Mouse (Mus musculus): ENCODE results near the gene Scaper.

Scaper gene

DNA sequence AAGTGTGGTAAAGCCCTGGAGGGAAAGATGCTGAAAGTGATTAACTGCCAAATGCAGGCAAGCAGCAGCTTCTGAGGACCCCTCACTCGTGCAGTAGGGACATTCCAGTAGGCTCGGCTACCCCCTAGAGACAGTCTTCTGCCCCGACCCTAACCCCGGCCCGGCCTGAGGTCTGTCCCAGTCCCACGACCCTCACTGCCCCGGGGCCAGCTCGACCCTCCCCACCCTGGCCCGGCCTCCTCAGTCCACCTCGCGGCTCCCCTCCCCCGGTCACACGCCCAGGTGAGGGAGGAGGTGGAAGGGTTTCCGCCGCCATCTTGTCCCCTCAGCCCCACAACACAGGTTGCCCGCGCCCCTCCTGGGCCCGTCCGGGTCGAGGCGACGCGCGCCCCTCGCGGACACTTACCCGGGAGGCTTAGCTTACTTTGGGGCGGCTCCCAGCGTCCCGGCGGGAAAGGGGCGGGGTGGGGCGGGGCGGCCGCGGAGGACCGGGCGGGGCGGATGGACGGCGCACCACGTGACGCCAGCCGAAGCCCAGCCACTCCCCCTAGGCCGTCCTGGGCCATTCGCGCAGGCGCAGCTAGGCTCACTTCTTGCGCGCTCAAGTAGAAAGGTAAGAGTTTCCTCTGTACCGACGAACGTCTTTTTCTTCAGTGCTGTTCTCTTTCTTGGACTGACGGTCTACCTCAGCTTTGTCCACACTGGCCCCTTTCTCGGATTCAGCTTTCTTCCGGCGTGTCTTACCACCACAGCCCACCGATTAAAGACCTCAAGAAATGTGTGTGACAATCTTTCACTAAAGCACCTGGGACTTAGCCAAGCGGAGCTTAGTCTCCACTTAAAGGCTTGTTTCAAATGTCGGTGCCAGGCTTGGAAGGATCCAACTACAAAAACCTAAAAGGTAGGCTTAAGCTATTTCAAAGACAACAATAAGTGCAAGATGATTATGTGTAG lies at the start of gene Scaper:
Gene Scaper, minus strand, starts transcription at position 456 of the 954 bp plus-strand sequence.
- DNase-seq (ENCODE audit: low read depth), result peak; percentile 97

DNA sequence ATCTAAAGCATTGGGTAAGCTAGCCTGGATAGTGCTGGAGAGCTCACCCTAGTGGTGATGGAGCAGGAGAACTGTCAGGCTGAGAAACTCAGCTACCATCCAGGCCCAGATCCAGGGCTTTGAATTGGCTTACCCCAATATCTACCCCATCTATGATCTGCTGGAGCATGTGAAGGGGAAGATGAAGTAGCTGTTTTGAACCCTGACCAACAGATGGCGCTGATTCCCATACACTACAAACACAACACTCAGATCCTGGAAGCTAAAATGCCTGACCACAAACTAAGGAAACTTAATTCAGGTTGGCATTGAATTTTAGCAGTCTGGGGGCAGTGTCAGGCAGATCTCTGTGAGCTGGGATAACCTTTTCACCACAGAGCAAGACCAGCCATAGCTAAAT lies 8.9 kb upstream of the Scaper start:
- peak; percentile 77 for DNase-seq (ENCODE audit: low read depth)

DNA sequence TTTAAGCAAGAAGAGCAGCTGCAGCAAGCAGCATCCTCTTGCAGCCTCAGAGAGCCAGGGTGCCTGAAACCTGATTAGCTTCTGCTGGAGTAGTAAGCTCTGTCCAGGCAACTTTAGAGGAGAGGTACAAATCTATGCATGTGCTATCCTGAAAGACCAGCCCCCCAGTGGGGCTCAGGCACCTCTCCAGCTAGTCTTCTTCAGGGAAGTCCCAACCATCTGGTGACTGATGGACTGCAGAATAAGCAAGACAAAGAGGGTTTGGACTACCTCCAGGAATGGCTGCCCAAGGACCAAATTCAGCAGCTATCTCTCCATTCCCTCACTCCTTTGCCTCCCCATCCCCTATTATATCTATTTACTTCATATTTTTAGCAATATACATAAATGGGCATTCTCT lies 3.4 kb upstream of the Scaper start:
- DNase-seq (ENCODE audit: low read depth), result no peak

DNA sequence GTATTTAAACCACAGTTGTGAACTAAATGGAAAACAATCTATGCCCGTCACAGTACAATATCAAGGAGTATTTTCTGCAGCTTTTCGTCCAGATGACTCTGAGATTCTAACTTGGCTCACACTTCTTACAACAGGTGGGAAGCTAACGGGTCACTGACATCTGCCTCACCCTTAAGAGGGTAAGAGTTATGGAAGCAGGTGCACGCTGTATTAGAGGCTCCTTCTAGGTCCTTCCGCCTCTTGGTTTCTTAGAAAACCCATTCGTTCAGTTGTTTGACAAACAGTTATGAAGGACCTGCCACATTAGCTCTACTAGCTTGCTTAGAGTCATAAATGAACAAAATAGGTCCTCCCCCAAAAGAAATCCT lies 683 bp upstream of the Scaper start:
- no peak for DNase-seq (ENCODE audit: low read depth)

DNA sequence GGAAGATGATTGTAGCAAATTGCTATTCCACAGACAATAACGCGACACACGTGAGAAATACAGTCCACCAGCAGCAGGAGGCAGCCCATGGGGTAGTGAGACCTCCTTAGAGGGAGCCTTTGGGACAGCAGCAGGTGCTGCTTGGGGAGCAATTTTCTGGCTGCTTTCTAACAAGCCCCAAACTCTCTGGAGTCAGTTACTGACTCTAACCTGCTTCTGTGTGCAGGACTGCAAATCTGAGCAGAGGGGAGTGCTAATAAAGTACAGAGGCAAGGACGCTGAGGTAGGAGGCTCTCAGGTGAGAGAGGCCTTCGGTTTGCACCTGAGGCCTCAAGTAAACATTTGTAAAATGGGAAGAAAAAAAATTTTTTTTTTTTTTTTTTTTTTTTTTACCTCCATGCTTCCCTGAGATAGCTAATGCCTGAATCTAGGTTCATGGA lies 675 bp downstream of the Scaper start:
- DNase-seq (ENCODE audit: low read depth), result no peak

DNA sequence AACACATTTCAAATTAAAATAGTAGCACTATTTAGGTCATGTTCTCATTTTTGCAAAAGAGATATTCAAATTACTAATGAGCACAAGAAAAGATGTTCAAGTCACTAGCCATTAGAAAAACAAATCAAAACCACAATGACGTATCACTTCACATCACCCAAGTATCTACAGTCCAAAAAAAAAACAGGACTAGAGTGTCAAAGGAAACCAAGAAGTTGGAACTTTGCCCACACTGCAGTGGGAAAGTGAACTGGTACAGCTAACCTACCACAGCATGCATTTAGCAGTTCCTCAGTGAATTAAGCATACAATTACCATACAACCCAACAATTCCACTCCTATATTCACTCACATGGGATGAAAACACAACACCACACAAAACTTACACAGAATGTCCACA lies 5.4 kb downstream of the Scaper start:
- DNase-seq (ENCODE audit: low read depth), result peak; percentile 9

DNA sequence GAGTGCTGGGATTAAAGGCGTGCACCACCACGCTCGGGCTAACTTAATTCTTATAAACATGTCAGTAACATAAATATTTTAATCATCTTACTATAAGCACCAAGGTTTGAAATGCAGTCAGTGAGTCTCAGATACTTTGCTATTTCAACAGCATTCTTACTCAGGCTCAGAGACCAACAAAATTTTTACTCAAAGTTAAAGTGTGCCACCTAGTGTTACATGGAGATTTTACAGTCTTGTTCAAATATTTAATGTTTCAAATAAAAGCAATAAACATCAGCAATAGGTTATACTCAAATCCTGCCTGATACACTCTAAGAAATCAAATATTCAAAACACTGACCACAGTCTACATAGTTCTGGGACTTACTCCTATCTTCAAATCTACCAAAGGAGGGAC lies 19.3 kb downstream of the Scaper start:
- DNase-seq (ENCODE audit: low read depth), result peak; percentile 69

DNA sequence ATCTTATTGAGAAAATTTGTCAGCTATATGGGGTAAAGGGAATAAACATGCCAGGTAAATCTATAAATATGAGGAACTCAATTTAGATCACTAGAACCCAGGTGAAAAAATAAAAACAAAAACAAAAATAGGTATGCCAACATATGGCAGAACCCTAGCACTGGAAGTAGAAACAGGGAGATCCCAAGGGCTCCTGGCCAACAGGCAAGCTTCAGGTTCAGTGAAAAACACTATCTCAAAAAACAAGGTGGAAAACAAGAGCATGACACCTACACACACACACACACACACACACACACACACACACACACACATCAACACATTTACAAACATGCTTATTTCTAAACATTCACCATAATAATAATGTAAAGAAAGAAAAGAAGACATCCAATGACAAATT lies 21.2 kb downstream of the Scaper start:
- DNase-seq (ENCODE audit: low read depth), result no peak

DNA sequence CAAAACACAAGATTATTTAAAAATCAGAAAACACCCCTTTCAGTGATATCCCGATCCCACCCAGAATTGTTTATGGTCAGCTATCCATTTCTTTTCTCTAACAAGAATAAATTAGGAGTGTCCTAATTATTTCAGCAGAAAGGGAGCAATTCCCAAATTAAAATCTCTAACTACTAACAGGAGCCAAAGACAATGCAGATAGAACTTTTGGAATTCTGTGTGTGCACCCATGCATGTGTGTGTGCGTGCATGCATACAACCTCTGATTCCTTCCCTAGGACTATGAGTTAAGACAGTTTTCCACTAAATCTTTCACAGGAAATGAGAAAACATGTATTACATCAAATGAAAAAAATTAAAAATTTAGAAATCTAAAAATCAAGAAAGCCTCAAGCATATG lies 26.4 kb downstream of the Scaper start:
- no peak for DNase-seq (ENCODE audit: low read depth)

DNA sequence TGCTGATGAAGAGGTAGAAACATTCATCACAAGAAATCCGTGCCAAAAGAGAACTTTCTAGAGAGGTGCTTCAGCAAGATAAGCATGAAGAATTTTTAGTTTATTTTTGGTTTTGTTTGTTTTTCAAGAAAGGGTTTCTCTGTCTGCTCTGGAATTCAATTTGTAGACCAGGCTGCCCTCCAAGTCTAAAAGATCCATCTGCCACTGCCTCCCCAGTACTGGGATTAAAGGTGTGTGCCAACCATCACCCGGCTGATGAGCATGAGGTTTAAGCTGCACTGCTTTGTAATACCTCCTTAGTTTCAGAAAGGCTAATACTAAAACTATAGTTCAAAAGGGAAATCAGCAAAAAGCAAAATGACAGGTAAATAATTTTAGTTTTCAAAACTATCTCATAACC lies 35.0 kb downstream of the Scaper start:
- DNase-seq (ENCODE audit: low read depth), result no peak

DNA sequence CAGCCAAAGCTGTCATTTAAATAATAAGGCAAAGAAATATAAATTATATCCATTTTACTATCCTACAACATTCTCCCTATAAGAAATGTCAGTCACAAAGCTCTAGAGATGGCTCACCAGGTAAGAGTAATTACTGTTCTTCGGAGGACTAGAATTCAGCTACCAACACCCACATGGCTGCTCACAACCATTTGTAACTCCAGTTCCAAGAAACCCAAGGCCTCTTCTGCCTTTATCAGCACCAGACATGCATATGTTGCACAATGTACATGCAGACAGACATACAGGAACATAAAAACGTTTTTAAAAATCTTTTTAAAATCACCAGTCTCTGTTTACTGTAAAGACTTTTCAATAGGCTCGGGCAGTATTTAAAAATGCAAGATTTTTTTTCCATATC lies 36.3 kb downstream of the Scaper start:
- DNase-seq (ENCODE audit: low read depth), result no peak

DNA sequence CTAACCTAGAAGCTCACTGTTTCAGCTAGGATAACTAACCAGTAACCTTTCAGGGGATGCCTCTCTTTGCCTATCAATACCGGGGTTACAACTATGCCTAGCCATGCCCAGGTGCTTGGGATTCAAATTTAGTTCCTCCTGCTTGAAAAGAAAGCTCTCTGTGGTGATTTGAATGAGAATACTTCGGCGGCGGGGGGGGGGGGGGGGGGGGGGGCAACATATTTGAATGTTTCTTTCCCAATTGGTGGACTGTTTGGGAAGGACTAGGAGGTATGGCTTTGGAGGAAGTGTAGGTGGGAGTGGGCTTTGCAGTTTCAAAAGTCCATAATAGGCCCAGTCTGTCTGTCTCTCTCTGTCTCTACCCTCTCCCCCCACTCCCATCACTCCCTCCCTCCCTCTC lies 37.4 kb downstream of the Scaper start:
- DNase-seq (ENCODE audit: low read depth), result no peak

DNA sequence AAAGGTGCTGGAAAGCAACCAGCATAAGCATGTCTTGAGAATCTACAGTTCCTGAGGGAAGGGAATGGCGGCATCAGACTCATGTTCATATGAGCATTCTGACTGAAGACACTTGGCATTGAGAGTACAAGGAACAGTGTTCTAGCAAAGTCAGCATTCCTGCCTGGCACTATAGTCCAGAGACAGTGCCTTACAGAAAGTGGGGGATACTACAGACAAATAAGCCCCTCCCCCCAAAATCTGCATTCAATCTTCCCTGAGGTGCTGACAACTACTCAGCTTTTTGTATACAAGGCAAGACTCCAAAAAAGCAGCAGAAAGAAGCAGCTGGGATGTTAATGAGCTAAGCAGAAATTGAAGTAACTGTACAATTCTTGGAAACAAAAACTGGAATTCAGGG lies 59.9 kb downstream of the Scaper start:
- no peak for DNase-seq (ENCODE audit: low read depth)

DNA sequence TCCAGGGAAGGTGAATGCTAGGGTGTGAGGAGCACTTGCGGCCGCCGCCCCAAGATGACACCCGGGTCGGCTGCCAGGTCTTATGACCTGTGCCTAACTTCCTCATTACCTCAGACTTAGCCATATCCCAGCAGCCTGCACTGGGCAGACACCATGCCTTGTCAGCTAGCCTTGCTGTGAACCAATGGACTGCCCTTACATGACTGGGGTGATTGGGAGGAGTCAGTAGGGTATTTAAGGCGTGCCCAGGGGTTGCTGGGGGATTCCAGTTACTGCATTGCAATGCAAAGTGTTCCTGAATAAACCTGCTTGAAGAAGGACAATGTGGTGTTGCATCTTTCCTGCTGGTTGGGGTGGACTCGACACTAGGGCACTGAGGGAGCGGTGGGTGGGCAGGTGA lies 148.5 kb downstream of the Scaper start:
- no peak for DNase-seq (ENCODE audit: low read depth)

DNA sequence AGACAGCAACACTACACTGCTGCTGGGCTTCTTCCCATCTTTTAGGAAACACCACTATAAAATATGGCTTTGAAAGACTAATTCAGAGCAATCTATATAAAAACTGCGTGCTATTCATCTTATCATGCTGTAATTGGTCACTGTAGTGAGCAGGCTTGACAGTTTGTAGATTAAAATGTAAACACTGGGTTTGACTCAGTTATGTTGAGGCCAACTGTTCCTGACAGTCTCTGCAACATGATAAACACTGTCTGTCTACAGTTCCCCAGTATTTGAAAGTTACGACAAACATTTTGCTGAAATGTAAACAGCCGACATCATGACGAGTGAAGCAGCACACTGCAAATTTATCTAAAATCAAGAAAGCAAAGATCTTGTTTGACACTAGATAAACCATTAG lies 225.9 kb downstream of the Scaper start:
- no peak for DNase-seq (ENCODE audit: low read depth)

DNA sequence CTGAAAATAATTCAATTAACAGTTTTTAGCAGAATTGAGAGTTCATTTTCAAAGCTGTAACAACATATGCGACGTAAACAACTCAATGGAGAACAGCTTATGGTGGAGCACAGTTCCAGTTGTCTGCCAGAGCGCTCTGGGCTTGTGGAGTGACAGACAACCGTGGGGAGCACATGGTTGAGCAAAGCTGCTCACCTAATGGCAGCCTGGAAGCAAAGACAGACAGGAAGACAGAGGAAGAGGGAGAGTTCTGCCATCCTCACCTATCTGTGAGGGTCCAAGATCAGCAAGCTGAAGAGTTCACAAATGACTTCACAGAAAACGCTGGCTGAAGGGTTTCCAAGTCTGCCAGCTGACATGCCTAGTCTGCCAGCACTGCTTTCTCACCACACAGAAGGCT lies 227.4 kb downstream of the Scaper start:
- no peak for DNase-seq (ENCODE audit: low read depth)

DNA sequence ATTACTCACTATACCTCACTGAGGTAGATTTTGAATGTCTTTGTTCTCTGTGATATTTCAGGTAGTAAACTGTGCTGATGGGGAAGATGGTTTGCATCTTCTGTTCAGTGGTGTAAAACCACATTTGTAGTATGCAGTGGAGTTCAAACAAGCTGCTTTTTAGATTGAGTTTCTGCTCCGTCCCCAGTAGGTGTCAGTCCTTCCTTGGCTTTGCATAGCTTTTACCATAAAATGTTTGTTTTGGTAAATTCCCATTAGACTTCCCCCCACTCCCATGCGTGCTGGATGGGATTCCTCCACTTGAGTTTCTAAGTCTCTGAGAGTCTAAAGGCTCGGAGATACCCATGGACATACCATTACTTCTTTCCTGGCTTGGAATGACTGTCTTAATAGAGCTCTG lies 231.3 kb downstream of the Scaper start:
- no peak for DNase-seq (ENCODE audit: low read depth)

DNA sequence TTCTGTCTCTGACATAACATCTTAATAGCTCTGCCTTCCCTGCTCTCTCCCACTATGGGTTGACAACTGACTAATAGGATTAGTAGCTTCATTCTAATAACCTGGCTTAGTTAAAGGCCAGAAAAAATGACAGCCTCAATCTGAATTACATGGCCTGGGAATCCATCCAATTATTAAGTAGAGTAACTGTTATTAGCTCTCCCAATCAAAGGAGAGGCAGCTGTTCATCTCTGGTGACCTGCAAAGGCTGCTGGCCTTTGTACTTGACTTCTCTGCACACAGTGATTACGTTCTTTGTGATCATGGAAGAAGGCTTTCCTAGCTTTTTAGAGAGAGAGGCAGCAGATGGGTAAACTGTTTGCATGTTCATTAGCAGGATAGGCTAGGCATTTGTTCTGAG lies 242.6 kb downstream of the Scaper start:
- DNase-seq (ENCODE audit: low read depth), result no peak

DNA sequence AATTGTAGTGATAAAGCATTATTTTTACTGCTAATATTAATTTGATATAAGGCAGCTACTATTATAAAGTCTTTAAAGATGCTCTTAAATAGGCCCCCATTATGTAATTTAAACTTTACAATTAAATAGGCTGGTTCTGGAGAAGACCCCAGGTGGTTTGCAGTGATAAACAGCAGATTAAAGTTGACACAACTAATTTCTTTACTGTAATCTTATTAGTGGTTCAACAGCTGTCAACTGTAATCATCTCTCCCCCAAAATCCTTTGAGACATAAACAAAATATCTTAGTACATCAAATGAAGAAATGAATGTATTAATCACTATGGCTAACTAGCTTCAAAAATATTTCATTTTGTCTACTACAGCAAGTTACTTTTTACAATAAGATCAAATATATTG lies 260.8 kb downstream of the Scaper start:
- DNase-seq (ENCODE audit: low read depth), result no peak

DNA sequence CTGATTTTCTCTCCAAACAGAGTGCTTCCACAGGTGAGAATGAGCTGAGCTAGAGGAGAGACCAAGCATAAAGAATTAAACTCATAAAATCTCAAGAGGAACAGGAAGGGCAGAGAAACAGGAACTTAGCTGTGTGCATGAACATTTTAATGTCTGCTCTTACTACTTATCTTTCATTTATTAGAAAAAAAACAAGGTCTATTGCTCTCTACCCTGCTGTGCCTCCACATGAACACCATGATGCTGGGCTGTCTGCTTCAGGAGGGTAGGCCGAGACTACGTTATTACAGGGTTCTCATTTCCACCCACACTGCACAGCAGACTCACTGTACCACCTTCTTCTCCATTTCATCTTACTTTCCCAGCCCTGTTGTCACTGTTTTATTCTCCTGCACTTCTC lies 291.5 kb downstream of the Scaper start:
- DNase-seq (ENCODE audit: low read depth), result no peak

DNA sequence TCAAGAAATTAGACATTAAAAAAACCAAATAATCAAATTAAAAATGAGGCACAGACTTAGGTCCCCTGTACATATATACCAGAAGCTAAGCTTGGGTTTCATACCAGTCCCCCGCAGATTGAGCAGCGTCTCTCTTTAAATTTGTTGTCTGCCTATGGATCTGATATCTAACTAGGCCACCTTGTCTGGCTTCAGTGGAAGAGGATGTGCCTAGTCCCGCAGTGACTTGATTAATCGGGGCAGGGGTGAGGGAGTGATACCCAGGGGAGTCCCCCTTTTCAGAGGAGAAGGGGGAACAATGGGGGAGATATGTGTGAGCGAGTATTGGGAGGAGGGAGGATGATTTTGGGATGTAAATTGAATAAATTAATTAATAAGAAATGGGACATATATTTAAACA lies 310.9 kb downstream of the Scaper start:
- DNase-seq (ENCODE audit: low read depth), result no peak

DNA sequence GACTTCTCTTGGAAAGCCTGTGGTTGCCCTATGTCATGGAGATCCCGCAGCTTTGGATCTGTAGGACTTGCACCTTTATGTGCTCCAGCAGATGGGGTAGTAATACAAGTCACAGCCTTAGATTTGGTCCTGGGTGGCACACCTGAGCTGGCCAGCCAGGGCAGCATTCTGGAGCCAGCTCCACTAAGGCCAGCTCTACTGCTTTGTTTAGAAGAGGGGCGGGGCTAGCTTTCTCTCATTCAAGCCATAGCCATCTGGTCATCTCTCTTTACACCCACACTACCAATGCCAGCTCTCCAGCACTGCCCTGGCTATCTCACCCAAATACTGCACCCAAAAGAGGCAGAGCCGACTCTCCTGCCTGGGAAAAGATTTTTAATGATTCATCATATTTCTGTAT lies 323.2 kb downstream of the Scaper start:
- no peak for DNase-seq (ENCODE audit: low read depth)

DNA sequence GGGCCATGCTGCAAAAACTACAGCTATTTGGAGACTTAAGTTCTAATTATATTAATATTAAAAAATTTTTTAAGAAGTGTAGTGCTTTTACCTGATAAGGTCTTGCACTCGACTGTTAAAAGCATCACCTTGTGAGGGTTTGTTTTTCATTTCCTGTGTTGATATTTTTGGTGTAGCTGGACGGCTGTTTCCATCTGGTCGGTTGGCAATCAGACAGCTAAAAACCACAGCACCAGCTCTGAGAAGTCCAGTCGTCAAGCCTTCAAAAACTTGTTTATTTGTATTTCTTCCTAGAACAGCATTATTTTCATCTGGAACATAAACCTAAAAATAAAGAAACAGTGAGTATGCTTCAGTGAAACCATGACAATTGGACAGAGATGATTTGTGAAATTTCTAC lies 328.2 kb downstream of the Scaper start:
- no peak for DNase-seq (ENCODE audit: low read depth)

Measured in induced T-regulatory cell, adult 2 months (primary cell).